24 mouse cellular contexts compared by ENCODE assay signal in the genomic region with DNA sequence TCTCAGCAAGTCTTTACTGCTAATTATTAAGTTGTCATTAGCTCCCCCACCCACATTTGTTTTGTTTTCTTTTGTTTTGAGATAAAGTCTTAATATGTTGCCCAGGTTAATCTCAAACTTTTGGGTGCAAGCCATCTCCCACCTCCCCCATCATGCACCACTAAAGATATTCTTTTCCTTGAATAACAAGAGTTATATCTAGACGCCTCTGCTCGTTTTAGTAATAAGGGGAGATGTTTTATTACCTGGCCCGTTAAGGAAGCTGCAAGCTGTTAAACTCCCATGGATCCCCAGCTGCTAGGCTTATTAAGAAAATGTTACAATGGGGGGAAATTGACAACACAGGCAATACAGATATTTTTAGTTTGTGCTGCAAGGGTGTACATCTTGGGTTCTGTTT. TPM values are rescaled to one million over a fixed set of nuclear protein-coding genes. Genes with fewer than 3 reads are reported as not detected.
"Had no signal": no experiment of that assay in that cellular context is flagged by ENCODE, and none has a peak within 500 bp of the region (broad histone marks: within the 10 kb centered on the region; RNA-seq: fewer than 3 reads in every experiment).

No protein-coding gene starts in this region.

- H3K4me3 ChIP-seq: left cerebral cortex, adult 2 months; liver, embryonic 13.5 days had no signal

- DNase-seq: kidney, adult 18-20 months; kidney, adult 9 months; kidney, postnatal 14 days; kidney, postnatal 4 days; layer of hippocampus, adult 9-11 months; liver, embryonic 13.5 days; lung, adult 2 months; lung, postnatal 14 days; lung, postnatal 4 days; midbrain, embryonic 14.5 days; right cerebral cortex, adult 18-20 months; right cerebral cortex, postnatal 14 days; right cerebral cortex, postnatal 4 days; thymus, adult 2 months; thymus, postnatal 14 days had no signal

- H3K27ac ChIP-seq: left cerebral cortex, adult 2 months; liver, embryonic 13.5 days had no signal

RNA-seq across cellular contexts. Expression of a gene that starts 3.4 kb away (rescaled TPM):
- total RNA-seq: layer of hippocampus, adult 18-20 months; layer of hippocampus, postnatal 25 days; left cerebral cortex, adult 2 months; left cerebral cortex, postnatal 10 days; left cerebral cortex, postnatal 36 days; liver, adult 2 months; megakaryocyte progenitor cell, adult 5-6 weeks; megakaryocyte-erythroid progenitor cell, adult 5-6 weeks; midbrain, postnatal 0 days had no signal

RNA-seq across cellular contexts. Expression of a gene that starts 21.4 kb away (rescaled TPM):
- total RNA-seq: liver, adult 2 months; megakaryocyte progenitor cell, adult 5-6 weeks; megakaryocyte-erythroid progenitor cell, adult 5-6 weeks had no signal
